Mouse (Mus musculus): ENCODE measurements around the gene Mdm2. TPM values are rescaled to one million over a fixed set of nuclear protein-coding genes. Genes with fewer than 3 reads are reported as not detected.

Gene Mdm2
- total and polyA plus RNA-seq, 3 experiments, result 35.3 to 601 (median 42.2) TPM

GRCm38 (mm10) chr10:117738928-117739647 is 28.5 kb upstream of the Mdm2 start:
- TF ChIP-seq ELF1 (IDR thresholded peaks at IDR 0.05; ENCODE audit: low read depth, low read length) (no peak), MAX (IDR thresholded peaks at IDR 0.05; ENCODE audit: low read length) (no peak), POLR2AphosphoS2 (IDR thresholded peaks at IDR 0.05; ENCODE audit: low read length) (no peak), TCF12 (IDR thresholded peaks at IDR 0.05; ENCODE audit: low read depth, low read length) (no peak), NELFE (IDR thresholded peaks at IDR 0.05; ENCODE audit: low read depth, low read length) (no peak), KAT2A (conservative IDR thresholded peaks at IDR 0.05; ENCODE audit: low read depth, low read length) (no peak), SIN3A (IDR thresholded peaks at IDR 0.05; ENCODE audit: low read length) (no peak), MXI1 (IDR thresholded peaks at IDR 0.05; ENCODE audit: low read depth, low read length) (no peak), E2F4 (IDR thresholded peaks at IDR 0.05; ENCODE audit: borderline replicate concordance, low read depth, low read length) (no peak), MAZ (IDR thresholded peaks at IDR 0.05; ENCODE audit: low read depth, low read length) (no peak), NRF1 (IDR thresholded peaks at IDR 0.05; ENCODE audit: insufficient read depth, low read depth, low read length, poor library complexity, severe bottlenecking) (no peak), BHLHE40 (IDR thresholded peaks at IDR 0.05; ENCODE audit: borderline replicate concordance, low read depth, low read length) (no peak), RCOR1 (IDR thresholded peaks at IDR 0.05; ENCODE audit: low read depth, low read length) (no peak), ZNF384 (IDR thresholded peaks at IDR 0.05; ENCODE audit: low read depth, low read length) (no peak), ZC3H11A (IDR thresholded peaks at IDR 0.05; ENCODE audit: low read depth, low read length) (no peak), CTCF (IDR thresholded peaks at IDR 0.05 in 2 of 3, conservative IDR thresholded peaks at IDR 0.05 in 1 of 3; ENCODE audit: control insufficient read depth in 1 of 3, insufficient read depth in 1 of 3, low read depth in 2 of 3, low read length in 3 of 3, poor library complexity in 1 of 3, severe bottlenecking in 1 of 3) (no peak), ETS1 (IDR thresholded peaks at IDR 0.05; ENCODE audit: low read depth, low read length) (no peak), GABPA (IDR thresholded peaks at IDR 0.05; ENCODE audit: low read depth, low read length) (no peak), TBP (IDR thresholded peaks at IDR 0.05; ENCODE audit: low read depth, low read length) (no peak), RAD21 (IDR thresholded peaks at IDR 0.05; ENCODE audit: low read depth, low read length) (no peak)
- no peak overlapping the region for H3K9ac ChIP-seq (ENCODE audit: control insufficient read depth, low read depth, low read length, poor library complexity, severe bottlenecking)
- H3K4me1 ChIP-seq (ENCODE audit: control insufficient read depth in 1 of 2, insufficient read depth in 2 of 2, low read length in 2 of 2), result peaks cover 3 to 10% of the 10 kb centered on the region in 2 experiments; a peak in 3 of 4 replicates
- H3K79me2 ChIP-seq (ENCODE audit: control insufficient read depth, insufficient read depth, low read length, poor library complexity), result no peaks in the 10 kb centered on the region
- DNase-seq (ENCODE audit: low read depth, low spot score), result no peak
- H3K36me3 ChIP-seq (ENCODE audit: control insufficient read depth in 1 of 2, insufficient read depth in 2 of 2, low read length in 2 of 2), result peaks cover 0 to 8% of the 10 kb centered on the region in 2 experiments; a peak in 2 of 4 replicates
- H3K27me3 ChIP-seq (ENCODE audit: control insufficient read depth in 1 of 2, insufficient read depth in 2 of 2, low read length in 2 of 2), result no peaks in the 10 kb centered on the region
- H3K27ac ChIP-seq (ENCODE audit: control insufficient read depth, low read depth, low read length), result no peak overlapping the region
- no peak overlapping the region for H3K4me3 ChIP-seq (ENCODE audit: control insufficient read depth in 1 of 2, insufficient read depth in 1 of 2, low read depth in 2 of 2, low read length in 2 of 2)
- H3K9me3 ChIP-seq (replicated peaks; ENCODE audit: insufficient read depth, low read length), result no peaks in the 10 kb centered on the region
